Mouse (Mus musculus): Measurements from ENCODE around the gene Ccdc142. TPM values are rescaled to one million over a fixed set of nuclear protein-coding genes. Genes with fewer than 3 reads are reported as not detected.
A peak's percentile ranks its signal among the peaks of the same experiment; 100 is the strongest.

The Ccdc142 gene
- polyA plus RNA-seq, 2 experiments: 3.0 to 5.2 TPM

GRCm38 (mm10) chr6:83104158-83104557 lies 2.8 kb downstream of the Ccdc142 start:
- Histone ChIP-seq H3K36me3 (ENCODE audit: control insufficient read depth, insufficient read depth, low read length) (peaks cover 6% of the 10 kb centered on the region; the same call in 1 of the 2 replicates), H3K9ac (ENCODE audit: low read depth, low read length, severe bottlenecking) (no peak overlapping the region), H3K4me3 (replicated peaks; ENCODE audit: low read length) (no peak overlapping the region), H3K4me1 (ENCODE audit: control insufficient read depth, insufficient read depth, low read length) (peaks cover 19% of the 10 kb centered on the region), H3K4me2 (replicated peaks; ENCODE audit: low read depth, low read length, severe bottlenecking) (no peak overlapping the region), H3K9me3 (ENCODE audit: control insufficient read depth, low read length) (no peaks in the 10 kb centered on the region), H3K27ac (replicated peaks; ENCODE audit: low read depth, low read length) (no peak overlapping the region), H3K27me3 (ENCODE audit: control insufficient read depth, insufficient read depth, low read length) (no peaks in the 10 kb centered on the region)
- no peak for ATAC-seq (ENCODE audit: low FRiP score, low read depth)
- DNase-seq (ENCODE audit: low spot score): no peak
- 77% methylated on average over 4 of the region's 4 CpGs for WGBS
- no peak for TF ChIP-seq POLR2A (IDR thresholded peaks at IDR 0.05; ENCODE audit: borderline replicate concordance, extremely low read depth, insufficient read depth, insufficient read length)

- Histone ChIP-seq H3K4me1 (ENCODE audit: control insufficient read depth, insufficient read depth, low read length) (peaks cover 19% of the 10 kb centered on the region), H3K9ac (ENCODE audit: low read depth, low read length, severe bottlenecking) (no peak overlapping the region), H3K9me3 (ENCODE audit: control insufficient read depth, low read length) (no peaks in the 10 kb centered on the region), H3K27ac (replicated peaks; ENCODE audit: low read depth, low read length) (no peak overlapping the region), H3K4me3 (replicated peaks; ENCODE audit: low read length) (peak overlapping the region; percentile 84), H3K27me3 (ENCODE audit: control insufficient read depth, insufficient read depth, low read length) (no peaks in the 10 kb centered on the region), H3K36me3 (ENCODE audit: control insufficient read depth, insufficient read depth, low read length) (peaks cover 12% of the 10 kb centered on the region; the same call in 1 of the 2 replicates), H3K4me2 (replicated peaks; ENCODE audit: low read depth, low read length, severe bottlenecking) (peak overlapping the region; percentile 86)
- DNase-seq (ENCODE audit: low spot score) (peak; percentile 53), ATAC-seq (ENCODE audit: low FRiP score, low read depth) (no peak)
- TF ChIP-seq POLR2A (IDR thresholded peaks at IDR 0.05; ENCODE audit: borderline replicate concordance, extremely low read depth, insufficient read depth, insufficient read length): no peak
- WGBS: 36% methylated on average over 12 of the region's 13 CpGs
Observed at GRCm38 (mm10) chr6:83107566-83108400, 6.4 kb downstream of the Ccdc142 start.

GRCm38 (mm10) chr6:83108762-83109668 lies 7.6 kb downstream of the Ccdc142 start, which contains the start of gene Mrpl53:
TSS of gene Mrpl53 (plus strand) at chr6:83109040.
- Histone ChIP-seq H3K9me3 (ENCODE audit: control insufficient read depth, low read length) (no peaks in the 10 kb centered on the region), H3K9ac (ENCODE audit: low read depth, low read length, severe bottlenecking) (peak within 1 kb of the TSS; percentile 89), H3K36me3 (ENCODE audit: control insufficient read depth, insufficient read depth, low read length) (peaks cover 12% of the 10 kb centered on the region; the same call in 1 of the 2 replicates), H3K4me2 (replicated peaks; ENCODE audit: low read depth, low read length, severe bottlenecking) (peak within 1 kb of the TSS; percentile 86), H3K4me3 (replicated peaks; ENCODE audit: low read length) (peak within 1 kb of the TSS; percentile 84), H3K4me1 (ENCODE audit: control insufficient read depth, insufficient read depth, low read length) (peaks cover 12% of the 10 kb centered on the region), H3K27me3 (ENCODE audit: control insufficient read depth, insufficient read depth, low read length) (no peaks in the 10 kb centered on the region), H3K27ac (replicated peaks; ENCODE audit: low read depth, low read length) (peak within 1 kb of the TSS; percentile 71)
- ATAC-seq (ENCODE audit: low FRiP score, low read depth) (peak; percentile 87), DNase-seq (ENCODE audit: low spot score) (peak; percentile 72)
- under 1% methylated on average over 76 of the region's 76 CpGs for WGBS
- TF ChIP-seq POLR2A (IDR thresholded peaks at IDR 0.05; ENCODE audit: borderline replicate concordance, extremely low read depth, insufficient read depth, insufficient read length): peak; percentile 56; the same call in 1 of the 2 replicates

- ATAC-seq (ENCODE audit: low FRiP score, low read depth): no peak
Observed at GRCm38 (mm10) chr6:83111510-83112136, 10.2 kb downstream of the Ccdc142 start.

More at GRCm38 (mm10) chr6:83111510-83112136, 10.2 kb downstream of the Ccdc142 start:
- H3K9ac ChIP-seq (ENCODE audit: low read depth, low read length, severe bottlenecking): no peak overlapping the region
- TF ChIP-seq POLR2A (IDR thresholded peaks at IDR 0.05; ENCODE audit: borderline replicate concordance, extremely low read depth, insufficient read depth, insufficient read length): no peak
- H3K4me2 ChIP-seq (replicated peaks; ENCODE audit: low read depth, low read length, severe bottlenecking): no peak overlapping the region
- 90% methylated on average over 4 of the region's 4 CpGs for WGBS
- H3K9me3 ChIP-seq (ENCODE audit: control insufficient read depth, low read length): no peaks in the 10 kb centered on the region
- H3K4me3 ChIP-seq (replicated peaks; ENCODE audit: low read length): no peak overlapping the region
- H3K36me3 ChIP-seq (ENCODE audit: control insufficient read depth, insufficient read depth, low read length): peaks cover 13% of the 10 kb centered on the region
- no peak overlapping the region for H3K27ac ChIP-seq (replicated peaks; ENCODE audit: low read depth, low read length)
- peaks cover 16% of the 10 kb centered on the region for H3K4me1 ChIP-seq (ENCODE audit: control insufficient read depth, insufficient read depth, low read length)
- DNase-seq (ENCODE audit: low spot score): no peak
- no peaks in the 10 kb centered on the region for H3K27me3 ChIP-seq (ENCODE audit: control insufficient read depth, insufficient read depth, low read length)
